ENCODE assay signal across 29 mouse cellular contexts in genomic region chr6:65758214-65758613, GRCm38 (mm10). TPM values are rescaled to one million over a fixed set of nuclear protein-coding genes. Genes with fewer than 3 reads are reported as not detected.
"Had no signal": no experiment of that assay in that cellular context is flagged by ENCODE, and none has a peak within 500 bp of the region (broad histone marks: within the 10 kb centered on the region; RNA-seq: fewer than 3 reads in every experiment).

No protein-coding gene starts in this region.

- H3K9ac ChIP-seq: embryonic facial prominence, embryonic 12.5 days; embryonic facial prominence, embryonic 13.5 days; embryonic facial prominence, embryonic 15.5 days; forebrain, embryonic 12.5 days; forebrain, embryonic 13.5 days; forebrain, embryonic 15.5 days; forebrain, postnatal 0 days had no signal

- H3K27ac ChIP-seq: embryonic facial prominence, embryonic 12.5 days; embryonic facial prominence, embryonic 13.5 days; embryonic facial prominence, embryonic 15.5 days; forebrain, embryonic 10.5 days; forebrain, embryonic 12.5 days; forebrain, embryonic 13.5 days; forebrain, embryonic 15.5 days; gastrocnemius, adult 2 months; heart, adult 2 months had no signal

- ATAC-seq: forebrain, embryonic 13.5 days; forebrain, embryonic 14.5 days; forebrain, embryonic 15.5 days; forebrain, embryonic 16.5 days; forebrain, postnatal 0 days had no signal

- H3K4me1 ChIP-seq: embryonic facial prominence, embryonic 15.5 days; forebrain, embryonic 12.5 days; forebrain, embryonic 13.5 days; forebrain, embryonic 15.5 days had no signal

- H3K4me2 ChIP-seq: embryonic facial prominence, embryonic 12.5 days; embryonic facial prominence, embryonic 13.5 days; embryonic facial prominence, embryonic 15.5 days; forebrain, embryonic 12.5 days; forebrain, embryonic 13.5 days; forebrain, embryonic 15.5 days had no signal

- H3K9me3 ChIP-seq: embryonic facial prominence, embryonic 12.5 days; embryonic facial prominence, embryonic 13.5 days; embryonic facial prominence, embryonic 15.5 days; forebrain, embryonic 10.5 days; forebrain, embryonic 12.5 days; forebrain, embryonic 13.5 days; forebrain, embryonic 15.5 days had no signal

- H3K27me3 ChIP-seq: embryonic facial prominence, embryonic 12.5 days; embryonic facial prominence, embryonic 13.5 days; embryonic facial prominence, embryonic 15.5 days; forebrain, embryonic 12.5 days; forebrain, embryonic 13.5 days; forebrain, embryonic 15.5 days had no signal

- H3K36me3 ChIP-seq: embryonic facial prominence, embryonic 12.5 days; embryonic facial prominence, embryonic 13.5 days; embryonic facial prominence, embryonic 15.5 days; forebrain, embryonic 10.5 days; forebrain, embryonic 12.5 days; forebrain, embryonic 15.5 days had no signal

- DNase-seq: cerebellum, adult 18-20 months; cerebellum, adult 2 months; cerebellum, adult 8-10 months; cerebellum, adult 9-10 months; cerebellum, adult 9-11 months; cerebellum, postnatal 10 days; cerebellum, postnatal 14 days; cerebellum, postnatal 25 days; cerebellum, postnatal 36 days; embryo, embryonic 11 days; forebrain, postnatal 0 days; gastrocnemius, adult 2 months; gastrocnemius, postnatal 10 days; gastrocnemius, postnatal 14 days; gastrocnemius, postnatal 25 days; gastrocnemius, postnatal 36 days; heart, adult 11 months; heart, adult 18-20 months; heart, adult 2 months had no signal

- H3K4me3 ChIP-seq: embryonic facial prominence, embryonic 12.5 days; embryonic facial prominence, embryonic 13.5 days; embryonic facial prominence, embryonic 15.5 days; erythroblast, embryonic 14.5 days; forebrain, embryonic 10.5 days; forebrain, embryonic 12.5 days; forebrain, embryonic 13.5 days; forebrain, embryonic 15.5 days; gastrocnemius, adult 2 months; heart, adult 2 months had no signal

RNA-seq across cellular contexts. Expression of gene Prdm5, which starts 20.6 kb away (rescaled TPM):
- polyA plus RNA-seq: erythroblast, embryonic 14.5 days had no signal
